Comparison of ENCODE assay signal across 8 mouse cellular contexts in genomic region chr11:97987551-97988526, GRCm38 (mm10). TPM values are rescaled to one million over a fixed set of nuclear protein-coding genes. Genes with fewer than 3 reads are reported as not detected.
DNase-seq lines count a peak whose midpoint lies in the region; ATAC-seq and TF ChIP-seq lines count a peak whose summit lies in the region.

No protein-coding gene starts in this region.

- no peak for TF ChIP-seq POLR2A in brain, embryonic 14.5 days (IDR thresholded peaks at IDR 0.05; ENCODE audit: borderline replicate concordance, extremely low read depth, insufficient read depth, insufficient read length, poor library complexity, severe bottlenecking)

- peak overlapping the region; percentile 95 for H3K4me2 ChIP-seq in heart, embryonic 12.5 days
- H3K4me2 ChIP-seq in kidney, postnatal 0 days (ENCODE audit: low read length): peak overlapping the region; percentile 95
- peak overlapping the region; percentile 82 for H3K4me2 ChIP-seq in liver, embryonic 11.5 days
- peak overlapping the region; percentile 47 for H3K4me2 ChIP-seq in stomach, embryonic 14.5 days (replicated peaks; ENCODE audit: low read depth, low read length)

- peak; percentile 85 for ATAC-seq in heart, embryonic 12.5 days (ENCODE audit: insufficient number of reproducible peaks, low FRiP score)
- ATAC-seq in kidney, postnatal 0 days (replicated peaks; ENCODE audit: low FRiP score, low read depth): peak; percentile 76
- ATAC-seq in liver, embryonic 11.5 days (replicated peaks; ENCODE audit: low FRiP score): peak; percentile 80
- ATAC-seq in stomach, embryonic 14.5 days (ENCODE audit: insufficient number of reproducible peaks, insufficient read depth, low FRiP score, low read depth): peak; percentile 85

- H3K27me3 ChIP-seq in C2C12 (ENCODE audit: control insufficient read depth, insufficient read depth, insufficient read length): no peaks in the 10 kb centered on the region
- H3K27me3 ChIP-seq in erythroblast, embryonic 14.5 days (ENCODE audit: control insufficient read depth): peaks cover 47% of the 10 kb centered on the region
- peaks cover 52% of the 10 kb centered on the region for H3K27me3 ChIP-seq in heart, embryonic 12.5 days (replicated peaks)
- H3K27me3 ChIP-seq in kidney, postnatal 0 days (ENCODE audit: insufficient read depth, low read length): 0 out of 2 replicates have a peak, but pooled peaks cover 4% of the 10 kb centered on the region
- H3K27me3 ChIP-seq in liver, embryonic 11.5 days (replicated peaks; ENCODE audit: control insufficient read depth, insufficient read depth, low read length): peaks cover 38% of the 10 kb centered on the region
- peaks cover 12% of the 10 kb centered on the region; the same call in 1 of the 2 replicates for H3K27me3 ChIP-seq in stomach, embryonic 14.5 days (ENCODE audit: control insufficient read depth, insufficient read depth, low read length)

- peak; percentile 88 for TF ChIP-seq CTCF in C2C12 (IDR thresholded peaks at IDR 0.05; ENCODE audit: control insufficient read depth, insufficient read depth, insufficient read length)
- peak; percentile 75 for TF ChIP-seq CTCF in brain, embryonic 14.5 days (IDR thresholded peaks at IDR 0.05; ENCODE audit: borderline replicate concordance, extremely low read depth, insufficient read depth, insufficient read length)
- TF ChIP-seq CTCF in kidney, postnatal 0 days (IDR thresholded peaks at IDR 0.05; ENCODE audit: low read depth): peak; percentile 91

- H3K79me2 ChIP-seq in C2C12 (ENCODE audit: control insufficient read depth, insufficient read depth): no peaks in the 10 kb centered on the region

- H3K27ac ChIP-seq in heart, embryonic 12.5 days (ENCODE audit: poor library complexity, severe bottlenecking): peak overlapping the region; percentile 86
- H3K27ac ChIP-seq in kidney, postnatal 0 days: peak overlapping the region; percentile 80
- H3K27ac ChIP-seq in liver, embryonic 11.5 days (ENCODE audit: low read depth, low read length): peak overlapping the region; percentile 94
- H3K27ac ChIP-seq in stomach, embryonic 14.5 days (ENCODE audit: low read length): peak overlapping the region; percentile 91

- under 1% methylated on average over 42 of the region's 42 CpGs for WGBS in heart, embryonic 12.5 days
- under 1% methylated on average over 42 of the region's 42 CpGs for WGBS in kidney, postnatal 0 days
- WGBS in liver, embryonic 11.5 days: under 1% methylated on average over 42 of the region's 42 CpGs
- WGBS in stomach, embryonic 14.5 days: under 1% methylated on average over 42 of the region's 42 CpGs

- peaks cover 43% of the 10 kb centered on the region for H3K4me1 ChIP-seq in erythroblast, embryonic 14.5 days (ENCODE audit: control insufficient read depth)
- H3K4me1 ChIP-seq in heart, embryonic 12.5 days (replicated peaks): peaks cover 30% of the 10 kb centered on the region
- 0 out of 2 replicates have a peak, but pooled peaks cover 4% of the 10 kb centered on the region for H3K4me1 ChIP-seq in kidney, postnatal 0 days (replicated peaks; ENCODE audit: insufficient read depth, low read length)
- peaks cover 20% of the 10 kb centered on the region for H3K4me1 ChIP-seq in liver, embryonic 11.5 days (replicated peaks; ENCODE audit: control insufficient read depth, insufficient read depth, low read length)
- H3K4me1 ChIP-seq in stomach, embryonic 14.5 days (ENCODE audit: control insufficient read depth, insufficient read depth, low read length): peaks cover 9% of the 10 kb centered on the region; the same call in 1 of the 2 replicates

- H3K79me3 ChIP-seq in C2C12 (ENCODE audit: low read depth): no peaks in the 10 kb centered on the region

- H3K9ac ChIP-seq in heart, embryonic 12.5 days: peak overlapping the region; percentile 85
- H3K9ac ChIP-seq in kidney, postnatal 0 days (ENCODE audit: low read depth, low read length): peak overlapping the region; percentile 76
- peak overlapping the region; percentile 83 for H3K9ac ChIP-seq in liver, embryonic 11.5 days (ENCODE audit: low read depth, low read length)
- peak overlapping the region; percentile 76 for H3K9ac ChIP-seq in stomach, embryonic 14.5 days (replicated peaks; ENCODE audit: low read depth, low read length)

- DNase-seq in brain, embryonic 14.5 days (ENCODE audit: low read depth): peak; percentile 95
- DNase-seq in kidney, postnatal 0 days (ENCODE audit: low spot score): peak; percentile 98
- peak; percentile 94 for DNase-seq in liver, embryonic 11.5 days (ENCODE audit: low spot score)
- peak; percentile 97 for DNase-seq in naive thymus-derived CD4-positive, alpha-beta T cell, adult 2 months (ENCODE audit: low read depth)

- no peaks in the 10 kb centered on the region for H3K36me3 ChIP-seq in C2C12 (ENCODE audit: control insufficient read depth, insufficient read depth)
- no peaks in the 10 kb centered on the region for H3K36me3 ChIP-seq in erythroblast, embryonic 14.5 days (ENCODE audit: control insufficient read depth)
- H3K36me3 ChIP-seq in heart, embryonic 12.5 days: no peaks in the 10 kb centered on the region
- no peaks in the 10 kb centered on the region for H3K36me3 ChIP-seq in kidney, postnatal 0 days (ENCODE audit: insufficient read depth, low read length)
- H3K36me3 ChIP-seq in liver, embryonic 11.5 days (ENCODE audit: control insufficient read depth, insufficient read depth, low read length): no peaks in the 10 kb centered on the region
- H3K36me3 ChIP-seq in stomach, embryonic 14.5 days (ENCODE audit: control insufficient read depth, insufficient read depth, low read length): no peaks in the 10 kb centered on the region

- H3K4me3 ChIP-seq in C2C12 (ENCODE audit: insufficient read depth, poor library complexity, severe bottlenecking): peak overlapping the region; percentile 69
- peak overlapping the region; percentile 69 for H3K4me3 ChIP-seq in erythroblast, embryonic 14.5 days (replicated peaks)
- H3K4me3 ChIP-seq in heart, embryonic 12.5 days: peak overlapping the region; percentile 90
- peak overlapping the region; percentile 85 for H3K4me3 ChIP-seq in kidney, postnatal 0 days (replicated peaks; ENCODE audit: low read depth, low read length)
- H3K4me3 ChIP-seq in liver, embryonic 11.5 days (ENCODE audit: low read depth, low read length): peak overlapping the region; percentile 90
- H3K4me3 ChIP-seq in stomach, embryonic 14.5 days (ENCODE audit: low read depth, low read length): peak overlapping the region; percentile 95

- H3ac ChIP-seq in C2C12 (ENCODE audit: control insufficient read depth, insufficient read length, low read depth): peak overlapping the region; percentile 69

- H3K9me3 ChIP-seq in erythroblast, embryonic 14.5 days (ENCODE audit: control insufficient read depth, low read length): 0 out of 2 replicates have a peak, but pooled peaks cover 2% of the 10 kb centered on the region
- no peaks in the 10 kb centered on the region for H3K9me3 ChIP-seq in heart, embryonic 12.5 days (replicated peaks)
- no peaks in the 10 kb centered on the region for H3K9me3 ChIP-seq in kidney, postnatal 0 days (replicated peaks; ENCODE audit: low read length)
- H3K9me3 ChIP-seq in liver, embryonic 11.5 days (ENCODE audit: control insufficient read depth, low read length): no peaks in the 10 kb centered on the region
- H3K9me3 ChIP-seq in stomach, embryonic 14.5 days (ENCODE audit: control insufficient read depth, low read depth, low read length): no peaks in the 10 kb centered on the region

TF ChIP-seq in C2C12, 6 proteins besides CTCF, POLR2A, EP300 and RAD21 (continues in another document):
- TF ChIP-seq MAX (IDR thresholded peaks at IDR 0.05) (peak; percentile 73), FOSL1 (IDR thresholded peaks at IDR 0.05; ENCODE audit: insufficient read depth, low read length, poor library complexity, severe bottlenecking) (no peak), CEBPB (IDR thresholded peaks at IDR 0.05; ENCODE audit: low read depth) (no peak), MYOD1 (IDR thresholded peaks at IDR 0.05; ENCODE audit: control insufficient read depth, insufficient read length, low read depth) (no peak)

RNA-seq across cellular contexts. Expression of gene Plxdc1, which starts 1.6 kb away (rescaled TPM):
- 0.25 TPM for polyA plus RNA-seq in C2C12 (2012; fragmentation: generic; extraction: Trizol)
- 0.67 and 0.90 TPM in 2 replicates for polyA plus RNA-seq in brain, embryonic 14.5 days (2012; rRNA removed)
- polyA plus RNA-seq in erythroblast, embryonic 14.5 days (2012): 0.02 TPM in 2 replicates
- 0.31 TPM in 1 of 2 replicates, not detected in the other for polyA plus RNA-seq in heart, embryonic 12.5 days (2016; fragmentation: Nextera tagmentation; extraction: Ambion mirVana)
- 1.8 and 2.1 TPM in 2 replicates for polyA plus RNA-seq in kidney, postnatal 0 days (2015; fragmentation: Nextera tagmentation; extraction: Ambion mirVana)
- 0.47 and 0.77 TPM in 2 replicates for polyA plus RNA-seq in liver, embryonic 11.5 days (2014; fragmentation: Nextera tagmentation; extraction: Ambion mirVana)
- 0.38 and 0.56 TPM in 2 replicates for polyA plus RNA-seq in stomach, embryonic 14.5 days (2014; fragmentation: Nextera tagmentation; extraction: Ambion mirVana)

RNA-seq across cellular contexts. Expression of gene Arl5c, which starts 8.1 kb away (rescaled TPM):
- 0.54 TPM for polyA plus RNA-seq in C2C12 (2012; fragmentation: generic; extraction: Trizol)
- 0.89 and 1.1 TPM in 2 replicates for polyA plus RNA-seq in brain, embryonic 14.5 days (2012; rRNA removed)
- polyA plus RNA-seq in erythroblast, embryonic 14.5 days (2012): not detected in 2 replicates
- 3.4 and 3.9 TPM in 2 replicates for polyA plus RNA-seq in heart, embryonic 12.5 days (2016; fragmentation: Nextera tagmentation; extraction: Ambion mirVana)
- 2.0 and 3.1 TPM in 2 replicates for polyA plus RNA-seq in kidney, postnatal 0 days (2015; fragmentation: Nextera tagmentation; extraction: Ambion mirVana)
- polyA plus RNA-seq in liver, embryonic 11.5 days (2014; fragmentation: Nextera tagmentation; extraction: Ambion mirVana): 24.0 and 31.2 TPM in 2 replicates
- polyA plus RNA-seq in stomach, embryonic 14.5 days (2014; fragmentation: Nextera tagmentation; extraction: Ambion mirVana): 7.8 and 11.6 TPM in 2 replicates

RNA-seq across cellular contexts. Expression of gene Cacnb1, which starts 35.0 kb away (rescaled TPM):
- polyA plus RNA-seq in C2C12 (2012; fragmentation: generic; extraction: Trizol): 6.1 TPM
- 60.8 and 90.1 TPM in 2 replicates for polyA plus RNA-seq in brain, embryonic 14.5 days (2012; rRNA removed)
- polyA plus RNA-seq in erythroblast, embryonic 14.5 days (2012): 0.03 TPM in 1 of 2 replicates, not detected in the other
- 6.1 and 8.5 TPM in 2 replicates for polyA plus RNA-seq in heart, embryonic 12.5 days (2016; fragmentation: Nextera tagmentation; extraction: Ambion mirVana)
- polyA plus RNA-seq in kidney, postnatal 0 days (2015; fragmentation: Nextera tagmentation; extraction: Ambion mirVana): 8.8 and 9.0 TPM in 2 replicates
- 2.1 and 2.2 TPM in 2 replicates for polyA plus RNA-seq in liver, embryonic 11.5 days (2014; fragmentation: Nextera tagmentation; extraction: Ambion mirVana)
- 7.3 and 9.7 TPM in 2 replicates for polyA plus RNA-seq in stomach, embryonic 14.5 days (2014; fragmentation: Nextera tagmentation; extraction: Ambion mirVana)

RNA-seq across cellular contexts. Expression of gene Rpl19, which starts 38.7 kb away (rescaled TPM):
- polyA plus RNA-seq in C2C12 (2012; fragmentation: generic; extraction: Trizol): 3,682 TPM
- 1,103 and 1,209 TPM in 2 replicates for polyA plus RNA-seq in brain, embryonic 14.5 days (2012; rRNA removed)
- 204 and 241 TPM in 2 replicates for polyA plus RNA-seq in erythroblast, embryonic 14.5 days (2012)
- polyA plus RNA-seq in heart, embryonic 12.5 days (2016; fragmentation: Nextera tagmentation; extraction: Ambion mirVana): 654 and 675 TPM in 2 replicates
- 1,072 and 1,182 TPM in 2 replicates for polyA plus RNA-seq in kidney, postnatal 0 days (2015; fragmentation: Nextera tagmentation; extraction: Ambion mirVana)
- 1,333 and 1,422 TPM in 2 replicates for polyA plus RNA-seq in liver, embryonic 11.5 days (2014; fragmentation: Nextera tagmentation; extraction: Ambion mirVana)
- 1,095 and 1,157 TPM in 2 replicates for polyA plus RNA-seq in stomach, embryonic 14.5 days (2014; fragmentation: Nextera tagmentation; extraction: Ambion mirVana)

Comparison
In these comparisons a context has a peak if more than half of its experiments do, and no peak if none do; other contexts are left out.
1. Peak in every context shown above with its lines: DNase-seq, ATAC-seq, H3K4me3 ChIP-seq and H3K27ac ChIP-seq.